Mouse (Mus musculus) small intestine, adult 2 months (tissue): Measurements from ENCODE around the gene Rpl28.

ENCODE experiments used
- CTCF ChIP-seq: fragments of 200-500 bp; IDR thresholded peaks from 2 replicates; pipeline ENCODE4 v1.5.1; 2012; ENCODE audit warnings: low read depth, mild to moderate bottlenecking, control low read depth, inconsistent platforms, low read length, moderate library complexity, mixed read lengths; ENCODE audit not compliant: insufficient replicate concordance, insufficient read length; ENCODE audit errors: extremely low read depth
- POLR2A ChIP-seq: fragments of 200-500 bp; IDR thresholded peaks from 2 replicates; pipeline ENCODE4 v1.6.1; 2012; ENCODE audit warnings: low read depth, mild to moderate bottlenecking, control low read depth, inconsistent platforms, low read length, moderate library complexity

GRCm38 (mm10) chr7:4793674-4794073, 1.0 kb downstream of the Rpl28 start:
- TF ChIP-seq CTCF (no peak), POLR2A (no peak)
